Mouse (Mus musculus): ENCODE measurements at regions not wholly inside any gene's neighbourhood (a gene's known extent, or its start where the extent isn't known, plus 50 kb on each side); places are given as distances from the start of the nearest gene placed in this dataset.

DNA sequence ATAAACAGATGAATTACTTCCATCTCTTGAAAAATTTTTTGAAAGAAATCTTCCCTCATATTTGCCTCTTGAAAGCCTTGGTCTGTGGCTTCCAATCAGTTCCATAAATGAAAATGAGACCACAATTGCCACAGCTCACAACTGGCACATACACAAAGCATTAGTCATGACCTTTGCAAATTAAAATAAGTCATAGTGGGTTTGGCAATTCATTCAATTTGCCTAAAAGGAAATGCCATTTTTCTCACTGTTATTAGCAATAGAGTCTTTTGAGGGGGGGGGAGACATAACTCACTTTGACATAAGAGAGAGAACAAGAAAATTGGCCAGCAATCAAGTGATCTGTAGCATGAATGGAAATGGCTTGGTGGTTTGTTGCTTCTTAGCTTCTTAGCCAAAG lies 98.8 kb downstream of the Arl4a start:
- Histone ChIP-seq H3K9me3 (ENCODE audit: control insufficient read depth, insufficient read depth, low read depth, low read length) (no peaks in the 10 kb centered on the region), H3K4me3 (ENCODE audit: insufficient read depth in 1 of 2, low read depth in 1 of 2, low read length in 2 of 2, poor library complexity in 1 of 2, severe bottlenecking in 1 of 2) (no peak overlapping the region), H3K27ac (ENCODE audit: insufficient read depth, low read depth, low read length, poor library complexity, severe bottlenecking) (no peak overlapping the region), H3K36me3 (ENCODE audit: control insufficient read depth, insufficient read depth, low read length, poor library complexity, severe bottlenecking) (no peaks in the 10 kb centered on the region), H3K9ac (ENCODE audit: insufficient read depth, low read depth, low read length, poor library complexity, severe bottlenecking) (no peak overlapping the region), H3K4me1 (ENCODE audit: control insufficient read depth in 2 of 2, insufficient read depth in 2 of 2, low read length in 2 of 2, poor library complexity in 1 of 2) (no peaks in the 10 kb centered on the region)
- no peak for DNase-seq (ENCODE audit: low read depth, low spot score)
- no peak for TF ChIP-seq HCFC1 (IDR thresholded peaks at IDR 0.05; ENCODE audit: borderline replicate concordance, insufficient read depth, low read length)
- no peak for TF ChIP-seq MAFK (IDR thresholded peaks at IDR 0.05; ENCODE audit: insufficient read depth, low read depth, low read length)
- TF ChIP-seq ZC3H11A (IDR thresholded peaks at IDR 0.05; ENCODE audit: borderline replicate concordance, low read depth, low read length): no peak
- TF ChIP-seq CHD2 (IDR thresholded peaks at IDR 0.05; ENCODE audit: low read depth, low read length): no peak
- TF ChIP-seq ZNF384 (IDR thresholded peaks at IDR 0.05; ENCODE audit: low read depth, low read length): no peak
- in situ Hi-C loops (cut with MboI; ENCODE audit: low sequenced_read_pairs in 2 of 2, unreplicated experiment in 2 of 2): no loop called here

DNA sequence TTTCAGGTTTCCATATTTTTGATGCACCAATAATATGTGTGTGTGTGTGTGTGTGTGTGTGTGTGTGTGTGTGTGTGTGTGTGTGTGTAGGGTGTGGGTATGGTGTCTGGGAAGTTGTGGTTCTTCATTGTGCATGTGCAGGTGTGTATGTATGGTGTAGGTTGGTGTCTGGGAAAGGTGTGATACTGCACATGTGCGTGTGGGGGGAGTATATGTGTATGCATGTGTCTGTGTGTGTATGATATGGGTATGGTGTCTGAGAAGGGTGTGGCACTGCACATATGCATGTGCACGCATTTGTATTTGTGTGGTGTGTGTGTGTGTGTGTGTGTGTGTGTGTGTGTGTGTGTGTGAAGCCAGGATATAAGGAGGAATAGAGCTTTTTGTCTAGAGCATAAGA lies 99.6 kb downstream of the Arl4a start:
- no peaks in the 10 kb centered on the region for H3K4me1 ChIP-seq (ENCODE audit: control insufficient read depth in 2 of 2, insufficient read depth in 2 of 2, low read length in 2 of 2, poor library complexity in 1 of 2)
- DNase-seq (ENCODE audit: low read depth, low spot score): no peak
- no peak overlapping the region for H3K9ac ChIP-seq (ENCODE audit: insufficient read depth, low read depth, low read length, poor library complexity, severe bottlenecking)
- H3K27ac ChIP-seq (ENCODE audit: insufficient read depth, low read depth, low read length, poor library complexity, severe bottlenecking): no peak overlapping the region
- H3K36me3 ChIP-seq (ENCODE audit: control insufficient read depth, insufficient read depth, low read length, poor library complexity, severe bottlenecking): no peaks in the 10 kb centered on the region
- TF ChIP-seq MAFK (IDR thresholded peaks at IDR 0.05; ENCODE audit: insufficient read depth, low read depth, low read length): no peak
- no peak for TF ChIP-seq ZNF384 (IDR thresholded peaks at IDR 0.05; ENCODE audit: low read depth, low read length)
- no peak for TF ChIP-seq CHD2 (IDR thresholded peaks at IDR 0.05; ENCODE audit: low read depth, low read length)
- TF ChIP-seq ZC3H11A (IDR thresholded peaks at IDR 0.05; ENCODE audit: borderline replicate concordance, low read depth, low read length): no peak
- no peak for TF ChIP-seq HCFC1 (IDR thresholded peaks at IDR 0.05; ENCODE audit: borderline replicate concordance, insufficient read depth, low read length)
- H3K4me3 ChIP-seq (ENCODE audit: insufficient read depth in 1 of 2, low read depth in 1 of 2, low read length in 2 of 2, poor library complexity in 1 of 2, severe bottlenecking in 1 of 2): no peak overlapping the region
- H3K9me3 ChIP-seq (ENCODE audit: control insufficient read depth, insufficient read depth, low read depth, low read length): no peaks in the 10 kb centered on the region
- in situ Hi-C loops (cut with MboI; ENCODE audit: low sequenced_read_pairs in 2 of 2, unreplicated experiment in 2 of 2): no loop called here

DNA sequence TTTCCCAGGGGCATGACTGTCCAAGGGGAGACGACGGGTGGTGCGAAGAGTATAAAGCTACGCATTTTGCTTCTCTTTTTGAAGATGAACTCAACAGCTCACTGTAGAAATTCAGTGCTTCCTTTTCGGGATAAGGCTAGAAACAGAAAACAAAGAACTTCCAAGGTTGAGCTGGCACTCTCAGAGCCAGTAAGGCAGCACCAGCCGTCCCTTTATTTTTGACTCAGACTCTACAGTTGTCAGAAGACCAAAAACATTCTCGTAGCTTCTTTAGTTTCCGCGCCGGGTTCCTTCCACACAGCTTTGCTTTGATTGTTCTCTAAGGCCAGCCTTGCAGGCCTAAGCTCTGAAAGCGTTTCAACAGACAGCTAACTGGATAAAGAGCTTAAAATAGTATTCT lies 101.5 kb downstream of the Arl4a start:
- H3K9me3 ChIP-seq (ENCODE audit: control insufficient read depth, insufficient read depth, low read depth, low read length): no peaks in the 10 kb centered on the region
- no peak overlapping the region for H3K27ac ChIP-seq (ENCODE audit: insufficient read depth, low read depth, low read length, poor library complexity, severe bottlenecking)
- TF ChIP-seq ZNF384 (IDR thresholded peaks at IDR 0.05; ENCODE audit: low read depth, low read length): no peak
- TF ChIP-seq HCFC1 (IDR thresholded peaks at IDR 0.05; ENCODE audit: borderline replicate concordance, insufficient read depth, low read length): no peak
- TF ChIP-seq MAFK (IDR thresholded peaks at IDR 0.05; ENCODE audit: insufficient read depth, low read depth, low read length): no peak
- H3K36me3 ChIP-seq (ENCODE audit: control insufficient read depth, insufficient read depth, low read length, poor library complexity, severe bottlenecking): no peaks in the 10 kb centered on the region
- H3K4me1 ChIP-seq (ENCODE audit: control insufficient read depth in 2 of 2, insufficient read depth in 2 of 2, low read length in 2 of 2, poor library complexity in 1 of 2): no peaks in the 10 kb centered on the region
- in situ Hi-C loops (cut with MboI; ENCODE audit: low sequenced_read_pairs in 2 of 2, unreplicated experiment in 2 of 2): no loop called here
- no peak overlapping the region for H3K9ac ChIP-seq (ENCODE audit: insufficient read depth, low read depth, low read length, poor library complexity, severe bottlenecking)
- H3K4me3 ChIP-seq (ENCODE audit: insufficient read depth in 1 of 2, low read depth in 1 of 2, low read length in 2 of 2, poor library complexity in 1 of 2, severe bottlenecking in 1 of 2): no peak overlapping the region
- DNase-seq (ENCODE audit: low read depth, low spot score): no peak

DNA sequence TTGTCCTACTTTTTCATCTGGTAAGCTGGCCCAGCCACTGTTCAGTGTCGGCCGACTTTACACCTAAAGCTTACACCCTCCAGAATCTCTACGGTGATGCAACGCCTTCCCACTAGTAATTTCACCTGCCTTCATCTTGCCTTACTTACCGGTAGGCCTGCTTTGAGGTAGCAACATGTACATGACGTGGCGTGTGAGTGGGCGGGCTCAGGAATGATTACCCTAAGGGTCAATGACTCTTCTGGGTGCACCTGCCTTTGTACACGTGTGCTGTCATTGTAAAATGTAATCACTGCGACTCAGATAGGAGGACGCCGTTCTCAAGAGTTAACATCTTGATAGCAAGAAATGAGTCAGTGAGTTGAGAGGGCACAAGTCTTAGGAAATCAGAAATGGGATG lies 102.0 kb downstream of the Arl4a start:
- Histone ChIP-seq H3K9me3 (ENCODE audit: control insufficient read depth, insufficient read depth, low read depth, low read length) (no peaks in the 10 kb centered on the region), H3K4me1 (ENCODE audit: control insufficient read depth in 2 of 2, insufficient read depth in 2 of 2, low read length in 2 of 2, poor library complexity in 1 of 2) (no peaks in the 10 kb centered on the region), H3K9ac (ENCODE audit: insufficient read depth, low read depth, low read length, poor library complexity, severe bottlenecking) (no peak overlapping the region), H3K27ac (ENCODE audit: insufficient read depth, low read depth, low read length, poor library complexity, severe bottlenecking) (no peak overlapping the region), H3K36me3 (ENCODE audit: control insufficient read depth, insufficient read depth, low read length, poor library complexity, severe bottlenecking) (no peaks in the 10 kb centered on the region), H3K4me3 (ENCODE audit: insufficient read depth in 1 of 2, low read depth in 1 of 2, low read length in 2 of 2, poor library complexity in 1 of 2, severe bottlenecking in 1 of 2) (no peak overlapping the region)
- in situ Hi-C loops (cut with MboI; ENCODE audit: low sequenced_read_pairs in 2 of 2, unreplicated experiment in 2 of 2): no loop called here
- TF ChIP-seq CHD2 (IDR thresholded peaks at IDR 0.05; ENCODE audit: low read depth, low read length) (no peak), ZC3H11A (IDR thresholded peaks at IDR 0.05; ENCODE audit: borderline replicate concordance, low read depth, low read length) (no peak), MAFK (IDR thresholded peaks at IDR 0.05; ENCODE audit: insufficient read depth, low read depth, low read length) (no peak), HCFC1 (IDR thresholded peaks at IDR 0.05; ENCODE audit: borderline replicate concordance, insufficient read depth, low read length) (no peak), ZNF384 (IDR thresholded peaks at IDR 0.05; ENCODE audit: low read depth, low read length) (no peak)
- DNase-seq (ENCODE audit: low read depth, low spot score): no peak

DNA sequence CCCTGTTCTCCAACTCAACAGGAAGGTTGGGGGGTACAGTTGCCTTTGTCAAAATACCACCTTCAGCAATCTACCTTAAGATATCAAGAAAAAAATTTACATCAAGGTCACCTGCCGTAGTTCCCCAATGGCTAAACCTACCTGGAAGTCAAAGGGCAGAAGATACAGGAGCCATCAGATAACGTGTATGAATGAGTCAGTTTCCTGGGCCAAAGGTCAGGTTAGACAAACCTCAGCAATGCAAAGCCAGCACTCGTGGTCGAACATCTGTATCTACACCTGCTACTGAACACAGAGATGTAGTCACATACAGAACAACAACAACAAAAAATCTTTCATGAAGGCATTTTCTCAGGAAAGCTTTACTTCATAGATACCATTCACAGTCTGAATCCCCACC lies 102.9 kb downstream of the Arl4a start:
- in situ Hi-C loops (cut with MboI; ENCODE audit: low sequenced_read_pairs in 2 of 2, unreplicated experiment in 2 of 2): no loop called here
- TF ChIP-seq ZNF384 (IDR thresholded peaks at IDR 0.05; ENCODE audit: low read depth, low read length): no peak
- no peak for TF ChIP-seq CHD2 (IDR thresholded peaks at IDR 0.05; ENCODE audit: low read depth, low read length)
- no peak for TF ChIP-seq ZC3H11A (IDR thresholded peaks at IDR 0.05; ENCODE audit: borderline replicate concordance, low read depth, low read length)
- no peak for TF ChIP-seq MAFK (IDR thresholded peaks at IDR 0.05; ENCODE audit: insufficient read depth, low read depth, low read length)
- no peak for TF ChIP-seq HCFC1 (IDR thresholded peaks at IDR 0.05; ENCODE audit: borderline replicate concordance, insufficient read depth, low read length)
- no peaks in the 10 kb centered on the region for H3K9me3 ChIP-seq (ENCODE audit: control insufficient read depth, insufficient read depth, low read depth, low read length)

More for the DNA sequence above, 102.9 kb downstream of the Arl4a start:
- no peak overlapping the region for H3K9ac ChIP-seq (ENCODE audit: insufficient read depth, low read depth, low read length, poor library complexity, severe bottlenecking)
- no peaks in the 10 kb centered on the region for H3K36me3 ChIP-seq (ENCODE audit: control insufficient read depth, insufficient read depth, low read length, poor library complexity, severe bottlenecking)
- H3K4me3 ChIP-seq (ENCODE audit: insufficient read depth in 1 of 2, low read depth in 1 of 2, low read length in 2 of 2, poor library complexity in 1 of 2, severe bottlenecking in 1 of 2): no peak overlapping the region
- H3K4me1 ChIP-seq (ENCODE audit: control insufficient read depth in 2 of 2, insufficient read depth in 2 of 2, low read length in 2 of 2, poor library complexity in 1 of 2): no peaks in the 10 kb centered on the region
- no peak for DNase-seq (ENCODE audit: low read depth, low spot score)
- H3K27ac ChIP-seq (ENCODE audit: insufficient read depth, low read depth, low read length, poor library complexity, severe bottlenecking): no peak overlapping the region
